Mouse (Mus musculus) limb, embryonic 11.5 days (tissue): ENCODE data around the gene Ift43. TPM values are rescaled to one million over a fixed set of nuclear protein-coding genes. Genes with fewer than 3 reads are reported as not detected.

Experiments used
- ATAC-seq: fragments of 200-750 bp; cut with Nextera tagmentation; 2 replicates; pipeline ENCODE4 v1.8.0; 2017; ENCODE audit warnings: low read depth; ENCODE audit not compliant: insufficient number of reproducible peaks, low FRiP score, low TSS enrichment
- DNase-seq: peaks from one replicate; pipeline ENCODE4 v3.0.0-alpha.2; 2015; ENCODE audit warnings: low spot score
- H3K27ac ChIP-seq: fragments of 300-500 bp; sonication (generic); replicated peaks from 2 replicates; pipeline ENCODE4 v1.5.1; 2014; ENCODE audit warnings: low read depth, mild to moderate bottlenecking, low read length
- H3K27me3 ChIP-seq: fragments of 300-500 bp; sonication (generic); 2 replicates; pipeline ENCODE4 v1.6.1; 2014; ENCODE audit warnings: mild to moderate bottlenecking, low read length, mixed read lengths; ENCODE audit not compliant: control insufficient read depth, insufficient read depth
- H3K36me3 ChIP-seq: fragments of 300-500 bp; sonication (generic); 2 replicates; pipeline ENCODE4 v1.6.1; 2014; ENCODE audit warnings: mild to moderate bottlenecking, low read length, moderate library complexity, mixed read lengths; ENCODE audit not compliant: control insufficient read depth, insufficient read depth
- H3K4me1 ChIP-seq: fragments of 300-500 bp; sonication (generic); 2 replicates; pipeline ENCODE4 v1.6.1; 2014; ENCODE audit warnings: low read length, mixed read lengths; ENCODE audit not compliant: control insufficient read depth, insufficient read depth
- H3K4me2 ChIP-seq: fragments of 300-500 bp; sonication (generic); 2 replicates; pipeline ENCODE4 v1.6.1; 2014; ENCODE audit warnings: low read depth, mild to moderate bottlenecking, moderate library complexity; ENCODE audit not compliant: severe bottlenecking
- H3K4me3 ChIP-seq: fragments of 300-500 bp; sonication (generic); 2 replicates; pipeline ENCODE4 v1.5.1; 2014; ENCODE audit warnings: low read depth, low read length
- H3K9ac ChIP-seq: fragments of 300-500 bp; sonication (generic); 2 replicates; pipeline ENCODE4 v1.6.1; 2014; ENCODE audit warnings: mild to moderate bottlenecking, low read length
- H3K9me3 ChIP-seq: fragments of 300-500 bp; sonication (generic); 2 replicates; pipeline ENCODE4 v1.6.1; 2016; ENCODE audit warnings: low read length; ENCODE audit not compliant: control insufficient read depth
- WGBS: fragments of 180-500 bp; shearing (Covaris S2); extraction: QIAGEN DNeasy Blood & Tissue Kit; methylation state at CpG from one replicate; pipeline ENCODE4 v1.1.7; 2014; 5-methylcytosine and 5-hydroxymethylcytosine counted together
- polyA plus RNA-seq: library from polyadenylated mRNA; unstranded; fragments of >200 nt; fragmentation: Nextera tagmentation; extraction: Ambion mirVana; gene quantifications from 2 replicates; pipeline ENCODE4 v1.2.1, GENCODE M21; 2014

Gene Ift43
- polyA plus RNA-seq, 1 experiment from 2014 or later = 81.3 TPM

DNA sequence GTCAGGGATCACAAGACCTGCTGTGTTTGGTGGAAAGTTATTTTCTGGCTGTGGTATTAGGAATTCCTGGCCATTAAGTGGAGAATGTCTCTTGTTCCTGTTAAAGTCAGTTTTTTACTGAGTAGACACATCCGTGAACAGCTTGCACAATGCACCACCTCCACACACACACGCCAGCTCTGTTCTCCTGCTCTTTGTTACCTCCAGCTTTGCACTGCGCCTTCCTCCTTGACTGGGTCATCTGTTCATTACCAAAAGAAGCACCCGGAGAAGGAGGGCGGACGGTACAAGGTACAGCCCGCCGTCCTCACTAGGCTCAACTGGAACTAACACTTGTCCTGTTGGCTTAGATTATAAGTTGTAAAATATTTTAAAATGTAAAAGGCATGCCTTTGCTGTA is 20.3 kb downstream of the Ift43 start:
- Histone ChIP-seq H3K9ac (no peak overlapping the region), H3K27me3 (no peaks in the 10 kb centered on the region), H3K27ac (no peak overlapping the region), H3K4me2 (no peak overlapping the region), H3K9me3 (no peaks in the 10 kb centered on the region), H3K4me1 (no peaks in the 10 kb centered on the region), H3K4me3 (no peak overlapping the region), H3K36me3 (no peaks in the 10 kb centered on the region)
- WGBS = 81% methylated on average over 8 of the region's 8 CpGs
- no peak for ATAC-seq
- no peak for DNase-seq

DNA sequence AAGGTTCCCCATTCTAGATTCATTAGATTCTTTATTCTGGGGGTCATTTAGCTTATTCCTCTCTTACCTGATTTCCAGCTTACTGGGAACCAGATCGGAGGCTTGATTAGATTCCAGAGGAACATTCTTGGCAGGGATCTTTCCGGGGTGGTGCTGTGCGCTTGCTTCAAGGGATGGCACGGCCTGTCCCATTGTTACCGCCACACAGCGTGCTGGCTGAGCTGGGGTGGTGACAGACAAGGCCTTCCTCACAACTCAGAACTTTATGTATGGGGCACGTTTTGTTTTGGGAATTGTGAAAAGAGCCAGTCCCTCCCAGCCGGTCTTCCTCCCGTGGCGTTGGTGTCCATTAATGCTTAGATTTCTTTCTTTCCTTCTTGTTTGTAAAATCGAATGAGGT is 21.1 kb downstream of the Ift43 start:
- no peaks in the 10 kb centered on the region for H3K27me3 ChIP-seq
- no peak overlapping the region for H3K4me2 ChIP-seq
- H3K27ac ChIP-seq = no peak overlapping the region
- H3K9ac ChIP-seq = no peak overlapping the region
- no peaks in the 10 kb centered on the region for H3K36me3 ChIP-seq
- ATAC-seq = no peak
- no peak for DNase-seq
- no peaks in the 10 kb centered on the region for H3K9me3 ChIP-seq
- WGBS = 88% methylated on average over 11 of the region's 11 CpGs
- H3K4me3 ChIP-seq = no peak overlapping the region
- no peaks in the 10 kb centered on the region for H3K4me1 ChIP-seq

DNA sequence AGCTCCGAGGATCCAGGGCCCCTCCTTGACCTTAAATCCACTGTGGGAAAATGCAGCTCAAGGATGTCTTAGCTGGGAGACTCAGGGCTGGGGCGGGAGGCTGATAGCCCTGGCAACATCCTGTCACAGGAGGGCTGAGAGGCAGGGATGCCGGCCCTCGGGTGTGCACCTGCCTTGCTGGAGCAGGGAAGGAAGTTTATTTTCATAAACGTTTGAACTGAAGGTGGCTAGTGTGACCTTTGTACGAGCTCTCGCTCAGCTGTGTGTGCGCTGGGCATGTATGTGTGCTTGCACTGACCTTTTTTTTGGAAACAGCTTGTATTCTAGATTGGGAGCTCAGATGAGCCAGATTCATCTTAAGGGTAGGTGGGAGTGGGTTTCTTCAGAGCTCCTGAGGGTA is 21.5 kb downstream of the Ift43 start:
- H3K27me3 ChIP-seq = no peaks in the 10 kb centered on the region
- no peak overlapping the region for H3K27ac ChIP-seq
- H3K9ac ChIP-seq = no peak overlapping the region
- no peak overlapping the region for H3K4me3 ChIP-seq
- ATAC-seq (no peak), DNase-seq (no peak)
- H3K4me1 ChIP-seq = no peaks in the 10 kb centered on the region
- H3K36me3 ChIP-seq = no peaks in the 10 kb centered on the region
- 70% methylated on average over 8 of the region's 8 CpGs for WGBS
- H3K4me2 ChIP-seq = no peak overlapping the region
- no peaks in the 10 kb centered on the region for H3K9me3 ChIP-seq

DNA sequence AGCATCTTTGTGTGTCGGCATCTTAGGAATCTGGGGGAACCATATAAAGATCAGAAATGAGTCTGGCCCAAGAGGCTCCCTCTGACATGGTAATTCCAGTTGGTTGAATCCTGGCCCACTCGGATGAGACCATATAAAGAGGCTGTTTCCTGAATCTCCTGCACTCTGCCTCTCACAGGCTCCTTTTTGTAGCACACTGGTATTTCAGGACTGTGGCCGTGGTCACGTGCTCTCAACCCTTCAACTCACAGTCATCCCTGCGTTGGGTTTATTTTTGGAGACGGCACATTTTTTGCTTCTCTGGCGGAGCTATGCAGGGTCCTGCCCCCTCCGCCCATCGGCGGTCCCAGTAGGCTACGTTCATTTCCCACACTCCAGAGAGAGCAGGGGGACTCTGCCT is 22.0 kb downstream of the Ift43 start:
- no peak overlapping the region for H3K27ac ChIP-seq
- WGBS = 91% methylated on average over 11 of the region's 11 CpGs
- H3K9ac ChIP-seq = no peak overlapping the region
- ATAC-seq (no peak), DNase-seq (no peak)
- H3K4me1 ChIP-seq = no peaks in the 10 kb centered on the region
- H3K4me2 ChIP-seq = no peak overlapping the region
- no peaks in the 10 kb centered on the region for H3K9me3 ChIP-seq
- no peaks in the 10 kb centered on the region for H3K36me3 ChIP-seq
- H3K27me3 ChIP-seq = no peaks in the 10 kb centered on the region
- no peak overlapping the region for H3K4me3 ChIP-seq

DNA sequence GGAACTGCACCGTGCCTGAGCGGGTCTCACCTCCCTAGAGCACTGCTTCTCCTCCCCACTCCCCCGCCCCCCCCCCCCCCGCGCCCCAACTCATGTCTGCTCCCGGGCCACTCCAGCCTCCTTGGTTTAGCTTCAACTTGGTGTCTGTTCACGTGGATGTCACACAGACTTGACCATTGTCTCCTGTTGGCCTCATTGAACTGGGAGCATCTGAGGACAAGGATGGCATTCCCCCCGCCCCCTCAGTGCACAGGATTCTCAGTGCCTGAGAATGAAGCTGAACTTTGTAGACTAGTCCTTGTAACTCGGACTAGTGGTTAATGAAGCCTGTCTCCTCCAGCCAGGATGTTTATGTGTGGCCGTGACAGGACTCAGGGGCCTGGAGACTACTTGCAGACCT is 23.2 kb downstream of the Ift43 start:
- Histone ChIP-seq H3K4me2 (no peak overlapping the region), H3K9me3 (no peaks in the 10 kb centered on the region), H3K9ac (no peak overlapping the region), H3K4me3 (no peak overlapping the region), H3K27me3 (no peaks in the 10 kb centered on the region), H3K27ac (no peak overlapping the region), H3K4me1 (no peaks in the 10 kb centered on the region), H3K36me3 (no peaks in the 10 kb centered on the region)
- 77% methylated on average over 9 of the region's 10 CpGs for WGBS
- ATAC-seq = no peak
- DNase-seq = no peak

DNA sequence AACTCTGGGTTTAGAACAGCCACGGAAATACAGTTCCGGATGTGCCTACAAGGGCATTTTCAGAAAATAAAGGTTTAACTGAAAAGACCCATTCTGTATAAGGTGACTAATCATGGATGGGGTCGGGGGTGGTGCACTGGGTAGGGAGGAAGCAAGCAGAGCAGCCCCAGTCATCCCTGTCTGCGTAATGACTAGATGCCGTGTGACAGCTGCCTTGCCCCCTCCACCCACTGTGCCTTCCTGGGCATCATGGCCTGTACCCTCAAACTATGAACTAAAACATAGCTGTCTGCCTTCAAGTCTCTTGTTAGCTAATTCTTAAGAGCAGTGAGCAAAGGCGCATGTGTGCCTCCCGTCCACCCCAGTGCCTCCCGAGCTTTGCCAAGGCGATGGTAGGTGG is 23.7 kb downstream of the Ift43 start:
- Histone ChIP-seq H3K9me3 (no peaks in the 10 kb centered on the region), H3K9ac (no peak overlapping the region), H3K36me3 (no peaks in the 10 kb centered on the region), H3K27ac (no peak overlapping the region), H3K27me3 (no peaks in the 10 kb centered on the region), H3K4me2 (no peak overlapping the region), H3K4me3 (no peak overlapping the region), H3K4me1 (no peaks in the 10 kb centered on the region)
- no peak for DNase-seq
- ATAC-seq = no peak
- 90% methylated on average over 9 of the region's 9 CpGs for WGBS

DNA sequence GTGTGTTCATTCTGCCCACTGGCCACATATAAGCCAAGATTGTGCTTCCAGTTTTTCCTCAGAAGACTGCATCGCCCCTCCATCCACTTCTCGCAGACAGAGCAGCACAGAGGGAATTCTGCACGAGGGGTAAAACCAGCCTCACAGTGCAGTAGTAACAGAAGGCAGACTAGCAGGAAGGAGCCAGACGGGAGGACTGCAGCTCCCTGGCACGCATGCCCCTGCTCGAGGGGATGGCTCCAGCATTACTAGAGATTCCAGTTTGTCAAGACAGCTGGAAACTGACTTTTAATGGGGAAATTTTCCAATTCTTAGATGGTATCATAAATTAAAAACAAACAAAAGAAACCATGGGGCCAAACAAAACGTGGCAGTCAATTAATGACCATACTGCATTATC is 25.3 kb downstream of the Ift43 start:
- H3K27ac ChIP-seq = no peak overlapping the region
- no peak overlapping the region for H3K4me3 ChIP-seq
- no peaks in the 10 kb centered on the region for H3K4me1 ChIP-seq
- H3K4me2 ChIP-seq = no peak overlapping the region
- DNase-seq (no peak), ATAC-seq (no peak)
- no peaks in the 10 kb centered on the region for H3K9me3 ChIP-seq
- no peak overlapping the region for H3K9ac ChIP-seq
- H3K27me3 ChIP-seq = no peaks in the 10 kb centered on the region
- WGBS = 69% methylated on average over 7 of the region's 7 CpGs
- H3K36me3 ChIP-seq = no peaks in the 10 kb centered on the region

DNA sequence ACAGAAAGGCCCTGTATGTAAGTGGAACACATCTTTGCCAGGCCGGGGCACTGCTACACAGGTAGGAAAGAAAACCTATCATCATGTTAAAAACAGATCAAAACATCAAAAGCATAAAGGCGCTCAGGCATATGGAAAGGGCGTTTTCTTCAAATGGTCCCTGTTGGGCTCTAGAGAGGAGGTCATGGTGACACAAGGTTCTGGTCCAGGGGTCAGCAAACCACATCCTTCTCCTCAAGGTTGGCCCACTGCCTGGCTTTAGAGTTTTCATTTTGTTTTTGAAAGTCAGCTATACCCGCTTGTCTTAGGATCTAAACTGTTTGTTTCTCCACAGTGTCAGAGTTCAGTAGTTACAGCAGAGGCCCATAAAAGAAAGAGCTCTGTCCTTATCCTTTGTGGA is 27.2 kb downstream of the Ift43 start:
- WGBS = 86% methylated on average over 4 of the region's 4 CpGs
- H3K4me3 ChIP-seq = no peak overlapping the region
- no peak for ATAC-seq

DNA sequence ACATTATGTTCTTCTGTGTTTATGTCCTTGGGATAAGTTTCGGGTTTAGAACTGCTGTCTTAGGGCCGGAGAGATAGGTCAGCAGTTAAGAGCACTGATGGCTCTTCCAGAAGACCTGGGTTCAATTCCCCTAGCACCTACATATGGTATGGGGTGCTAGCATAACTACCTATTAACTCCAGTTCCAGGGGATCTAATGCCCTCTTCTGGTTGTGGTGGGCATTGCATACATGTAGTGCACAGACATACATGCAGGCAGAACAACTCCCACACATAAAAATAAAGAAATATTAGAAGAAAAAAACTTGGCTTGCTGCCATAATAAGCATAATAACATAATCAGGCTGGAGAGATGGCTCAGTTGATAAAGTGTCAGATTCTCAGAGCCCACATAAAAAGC is 28.3 kb downstream of the Ift43 start:
- Histone ChIP-seq H3K27me3 (no peaks in the 10 kb centered on the region), H3K9ac (no peak overlapping the region), H3K9me3 (no peaks in the 10 kb centered on the region), H3K4me3 (no peak overlapping the region), H3K4me2 (no peak overlapping the region), H3K4me1 (no peaks in the 10 kb centered on the region), H3K27ac (no peak overlapping the region), H3K36me3 (no peaks in the 10 kb centered on the region; the same call in 1 of the 2 replicates)
- ATAC-seq (no peak), DNase-seq (peak; percentile 47)
- 93% methylated on average over 2 of the region's 2 CpGs for WGBS

More for the DNA sequence above, 27.2 kb downstream of the Ift43 start:
- H3K27me3 ChIP-seq = no peaks in the 10 kb centered on the region
- H3K9ac ChIP-seq = no peak overlapping the region
- H3K4me2 ChIP-seq = no peak overlapping the region
- DNase-seq = no peak
- no peaks in the 10 kb centered on the region; the same call in 1 of the 2 replicates for H3K36me3 ChIP-seq
- H3K4me1 ChIP-seq = no peaks in the 10 kb centered on the region
- H3K9me3 ChIP-seq = no peaks in the 10 kb centered on the region
- no peak overlapping the region for H3K27ac ChIP-seq
